Mouse (Mus musculus): ENCODE results near the gene Magee1. TPM values are rescaled to one million over a fixed set of nuclear protein-coding genes. Genes with fewer than 3 reads are reported as not detected.
"Not testable (repeated sequence)": the region's sequence is repeated elsewhere in the genome, so short reads cannot be mapped to it uniquely, and the experiment has no call there.

Gene Magee1
- 10 to 100 TPM; 17.9 to 21.8 (median 19.2) TPM for total RNA-seq (2022)

GRCm38 (mm10) chrX:105120275-105121226, at the start of gene Magee1:
TSS of gene Magee1 (plus strand) at chrX:105120378.
- peak; percentile 63 for DNase-seq

DNA sequence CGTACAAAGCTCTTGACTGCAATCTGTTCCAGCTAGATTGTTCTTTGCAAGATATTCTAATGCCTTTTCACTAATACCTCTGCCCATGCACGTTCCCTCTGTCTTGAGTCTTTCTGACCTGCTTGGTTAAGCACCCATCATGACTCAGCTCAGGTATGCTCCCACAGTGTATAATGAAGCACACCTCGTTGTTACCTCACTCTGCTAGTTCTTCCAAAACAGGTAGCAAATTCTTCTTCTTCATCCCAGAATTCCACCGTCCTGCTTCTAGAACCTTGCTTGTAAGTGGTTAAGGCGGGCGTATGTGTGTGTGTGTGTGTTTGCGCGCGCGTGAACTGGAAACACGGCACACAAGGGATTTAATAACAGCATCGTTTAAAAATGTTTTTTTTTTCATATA, 41.0 kb upstream of the Magee1 start:
- no peak for DNase-seq

GRCm38 (mm10) chrX:105079615-105080092, 40.5 kb upstream of the Magee1 start, which contains the start of gene Pbdc1:
TSS of gene Pbdc1 (plus strand) at chrX:105079756.
- peak; percentile 93 for DNase-seq

- no peak for DNase-seq
Observed at GRCm38 (mm10) chrX:105080096-105080495, 40.1 kb upstream of the Magee1 start.

- not testable (repeated sequence) for DNase-seq
Observed at GRCm38 (mm10) chrX:105083013-105083412, 37.2 kb upstream of the Magee1 start.

DNA sequence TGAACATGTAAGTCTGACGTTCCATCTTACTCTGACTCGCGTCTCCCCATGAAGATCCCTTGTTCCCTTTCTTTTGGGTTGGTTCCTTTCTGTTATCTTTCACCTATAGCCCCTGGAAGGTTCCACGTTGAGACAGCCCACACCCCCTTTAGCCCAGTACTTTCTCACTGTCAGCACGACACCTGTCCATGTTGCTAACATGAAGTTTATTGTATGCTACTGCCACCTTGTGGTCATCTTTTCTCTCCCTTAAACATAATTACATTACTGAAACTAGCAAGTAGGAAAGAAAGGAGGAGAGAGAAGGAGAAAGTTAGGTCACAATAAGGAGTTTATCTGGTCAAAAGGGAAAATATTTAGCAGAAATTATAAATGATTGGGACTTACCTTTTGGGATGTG, 16.0 kb upstream of the Magee1 start:
- no peak for DNase-seq

DNA sequence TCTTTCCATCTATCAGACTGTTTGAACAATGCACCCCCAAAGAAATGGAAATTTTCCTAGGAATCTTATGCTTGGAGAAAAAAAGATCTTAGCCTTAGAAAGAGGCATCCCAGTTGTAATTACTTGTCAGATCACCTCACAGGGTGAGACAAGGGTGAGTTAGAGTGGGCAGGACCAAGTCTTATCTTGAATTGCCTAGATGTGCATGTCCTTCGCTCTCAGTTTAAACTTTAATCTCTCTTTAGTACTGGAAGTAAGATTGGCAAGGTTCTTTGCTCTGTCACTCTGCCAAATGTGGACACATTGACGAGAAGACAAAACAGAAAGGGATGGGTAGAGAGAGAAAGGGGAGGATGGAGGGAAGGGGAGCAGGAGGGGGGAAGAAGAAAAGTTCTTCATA, 5.2 kb upstream of the Magee1 start:
- DNase-seq, result no peak

DNA sequence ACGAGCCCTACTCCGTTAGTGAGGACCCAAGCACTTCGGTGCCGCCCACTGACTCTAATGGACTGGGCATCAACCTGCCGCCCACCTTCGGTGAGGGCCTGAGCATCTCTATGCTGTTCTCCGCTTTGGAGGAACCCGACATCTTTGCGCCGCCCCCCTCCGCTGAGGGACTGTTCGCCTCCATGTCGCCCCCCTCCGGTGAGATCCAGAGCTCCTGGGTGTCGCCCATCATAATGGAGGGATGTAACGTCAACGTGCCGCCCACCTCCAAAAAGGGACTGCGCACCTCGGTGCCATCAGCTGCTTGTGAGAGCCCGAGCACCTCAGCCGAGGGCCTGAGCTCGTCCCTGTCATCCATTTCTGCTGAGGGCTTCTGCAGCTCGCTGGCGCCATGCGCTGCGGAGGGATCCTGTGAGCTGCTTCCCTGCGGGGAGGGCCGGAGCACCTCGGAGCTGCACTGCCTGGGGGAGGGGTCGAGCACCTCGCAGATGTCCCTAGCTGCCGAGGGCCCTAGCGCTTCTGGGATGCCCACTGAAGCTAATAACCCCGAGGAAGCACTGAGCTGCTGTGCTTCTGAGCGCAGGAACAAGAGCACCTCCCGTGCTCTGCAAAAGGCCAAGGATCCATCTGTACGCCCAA, 1.2 kb downstream of the Magee1 start:
- DNase-seq, result peak; percentile 33

DNA sequence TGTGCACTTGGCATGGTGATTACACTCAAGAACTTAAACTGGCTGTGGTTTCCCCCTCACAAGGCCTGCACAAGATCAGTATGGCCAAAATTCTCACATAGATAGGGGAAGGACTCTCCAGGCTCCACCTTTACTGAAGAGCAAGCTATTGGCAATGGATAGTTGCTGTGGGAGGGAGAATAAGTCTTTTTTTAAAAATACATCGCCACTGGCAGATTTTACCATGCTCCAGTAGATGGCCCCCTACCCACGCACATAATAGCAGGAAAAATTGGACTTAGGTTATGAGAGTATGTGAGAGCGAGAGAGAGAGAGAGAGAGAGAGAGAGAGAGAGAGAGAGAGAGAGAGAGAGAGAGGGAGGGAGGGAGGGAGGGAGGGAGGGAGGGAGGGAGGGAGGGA, 4.7 kb downstream of the Magee1 start:
- no peak for DNase-seq

DNA sequence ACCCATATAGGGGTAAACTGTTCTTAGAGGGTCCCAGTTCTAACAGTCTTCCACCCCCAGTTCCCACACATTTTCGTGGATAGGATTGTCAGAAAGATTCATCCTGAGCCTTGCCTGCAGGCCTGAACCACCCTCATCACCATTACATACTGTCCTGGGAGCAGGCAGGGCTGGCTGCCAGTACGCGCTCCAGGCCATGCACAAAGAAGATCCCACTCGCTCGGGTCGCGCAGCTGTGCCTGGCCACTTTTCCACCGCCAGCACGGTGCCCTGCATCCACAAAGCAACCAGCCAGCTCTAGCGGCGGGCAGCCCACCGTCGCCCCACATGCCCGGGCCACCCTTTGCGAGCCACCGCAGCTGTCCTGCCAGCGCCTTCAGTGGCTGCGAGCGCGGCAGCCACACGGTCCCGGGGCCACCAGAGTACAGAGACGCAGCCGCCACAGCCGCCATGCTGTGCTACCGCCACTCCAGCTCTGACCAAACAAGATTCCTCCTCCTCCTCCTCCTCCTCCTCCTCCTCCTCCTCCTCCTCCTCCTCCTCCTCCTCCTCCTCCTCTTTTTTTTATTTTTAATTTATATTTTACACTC, 31.8 kb downstream of the Magee1 start:
- DNase-seq, result no peak

- not testable (repeated sequence) for DNase-seq
Observed at GRCm38 (mm10) chrX:105165007-105165406, 44.8 kb downstream of the Magee1 start.

GRCm38 (mm10) chrX:105167217-105167616, 47.0 kb downstream of the Magee1 start:
- no peak for DNase-seq

Other genes starting within 250 kb of the Magee1 start
- 10 to 100 TPM; 17.5 to 19.7 (median 18.0) TPM for gene Pbdc1, start 40.6 kb upstream of the Magee1 start, total RNA-seq (2022)

Measured in adrenal gland, adult 8-10 months (tissue).